Mouse (Mus musculus): ENCODE data around the gene Wrb. TPM values are rescaled to one million over a fixed set of nuclear protein-coding genes. Genes with fewer than 3 reads are reported as not detected.

Gene Wrb
- polyA plus RNA-seq, 1 experiment from 2014 or later: 49.0 TPM

DNA sequence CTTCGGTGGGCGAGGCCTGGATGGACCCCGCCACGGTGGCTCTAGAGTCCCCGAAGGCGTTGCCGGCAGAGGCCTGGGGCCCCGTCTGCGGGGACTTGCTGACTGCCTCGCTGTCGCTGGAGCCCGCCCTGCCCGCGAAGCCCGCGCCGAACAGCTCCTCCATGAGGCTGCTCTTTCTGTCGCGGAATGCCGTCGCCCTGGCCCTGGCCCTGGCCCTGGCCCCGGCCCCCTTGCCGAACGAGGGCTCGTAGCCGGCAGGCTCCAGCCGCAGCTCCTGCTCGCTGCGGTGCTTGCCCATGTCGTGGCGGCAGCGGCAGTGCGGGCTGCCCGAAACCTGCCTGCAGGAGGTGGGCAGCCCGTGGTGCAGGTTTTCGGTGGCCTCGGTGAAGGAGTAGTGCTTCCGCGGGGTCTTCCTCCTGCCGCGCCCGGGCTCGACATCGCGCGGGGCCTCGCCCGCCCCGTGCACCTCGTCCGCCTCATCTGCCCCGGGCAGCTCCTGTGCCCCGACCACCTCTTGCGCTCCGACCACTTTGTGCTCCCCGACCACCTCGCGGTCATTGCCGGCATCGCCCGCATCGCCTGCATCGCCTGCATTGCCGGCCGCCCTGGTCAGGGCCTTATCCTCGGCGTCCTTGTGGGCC, 14.0 kb downstream of the Wrb start:
- Histone ChIP-seq H3K4me3 (peak overlapping the region; percentile 57), H3K9me3 (no peaks in the 10 kb centered on the region), H3K9ac (peak overlapping the region; percentile 81), H3K27me3 (no peaks in the 10 kb centered on the region), H3K4me2 (peak overlapping the region; percentile 99), H3K4me1 (peaks cover 14% of the 10 kb centered on the region; the same call in 1 of the 2 replicates), H3K27ac (peak overlapping the region; percentile 66), H3K36me3 (0 out of 2 replicates have a peak, but pooled peaks cover under 1% of the 10 kb centered on the region)
- peak; percentile 79; the same call in 1 of the 2 replicates for ATAC-seq (ENCODE audit: borderline replicate concordance, extremely low read depth, low FRiP score, low TSS enrichment)
- WGBS: under 1% methylated on average over 67 of the region's 67 CpGs

DNA sequence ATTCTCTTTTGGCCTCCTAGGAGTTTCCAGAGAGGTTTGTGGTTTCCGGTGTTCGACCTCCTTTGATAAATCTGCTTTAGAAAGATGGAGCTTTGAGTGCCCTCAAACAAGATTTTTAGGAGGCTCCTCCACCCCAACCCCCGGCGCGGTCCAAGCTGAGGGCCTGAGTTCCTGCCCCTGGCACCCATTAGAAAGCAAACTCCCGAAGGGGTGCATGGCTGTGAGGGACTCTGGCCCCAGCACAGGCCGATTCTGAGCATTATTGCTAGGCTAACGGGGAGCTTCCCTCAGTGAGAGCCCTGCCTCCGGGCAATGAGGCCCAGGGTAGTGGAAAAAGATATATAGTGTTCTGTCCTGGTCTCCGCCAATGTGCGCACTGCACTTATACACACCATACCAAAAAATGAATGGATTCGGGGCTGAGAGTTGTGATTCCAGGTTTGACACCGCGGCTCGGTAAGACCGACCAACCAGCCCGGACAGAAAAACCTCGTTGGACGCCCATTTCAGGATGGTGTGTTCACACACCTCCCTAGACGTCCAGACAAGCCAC, 14.7 kb downstream of the Wrb start:
- 73% methylated on average over 20 of the region's 20 CpGs for WGBS
- Histone ChIP-seq H3K9ac (peak overlapping the region; percentile 81), H3K4me1 (peaks cover 14% of the 10 kb centered on the region; the same call in 1 of the 2 replicates), H3K27me3 (no peaks in the 10 kb centered on the region), H3K4me2 (peak overlapping the region; percentile 99), H3K27ac (no peak overlapping the region), H3K9me3 (no peaks in the 10 kb centered on the region), H3K4me3 (peak overlapping the region; percentile 57), H3K36me3 (no peaks in the 10 kb centered on the region)
- no peak; the same call in 1 of the 2 replicates for ATAC-seq (ENCODE audit: borderline replicate concordance, extremely low read depth, low FRiP score, low TSS enrichment)

DNA sequence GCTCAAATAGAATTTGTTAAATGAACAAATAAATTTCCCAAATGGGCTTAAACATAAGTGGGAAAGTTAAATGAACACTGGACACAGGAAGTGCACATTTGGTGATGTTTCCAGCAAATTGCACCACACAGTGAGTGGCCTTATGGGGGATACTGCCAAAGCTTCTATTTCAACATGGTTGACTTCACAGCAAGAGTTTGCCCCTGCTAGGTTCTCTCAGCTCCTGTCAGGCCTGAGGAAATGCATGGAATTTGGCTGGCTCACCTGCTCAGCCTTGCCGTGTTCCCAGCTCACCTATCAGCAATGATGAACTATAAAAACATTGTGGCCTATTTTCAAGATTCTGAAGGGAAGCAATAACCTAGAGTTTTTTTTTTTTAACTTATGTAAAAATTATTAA, 15.7 kb downstream of the Wrb start:
- H3K9ac ChIP-seq: no peak overlapping the region
- H3K4me2 ChIP-seq: no peak overlapping the region
- no peaks in the 10 kb centered on the region for H3K9me3 ChIP-seq
- H3K4me3 ChIP-seq: no peak overlapping the region
- no peak for ATAC-seq (ENCODE audit: borderline replicate concordance, extremely low read depth, low FRiP score, low TSS enrichment)
- H3K27ac ChIP-seq: no peak overlapping the region
- no peaks in the 10 kb centered on the region for H3K36me3 ChIP-seq
- no peaks in the 10 kb centered on the region for H3K27me3 ChIP-seq
- peaks cover 14% of the 10 kb centered on the region; the same call in 1 of the 2 replicates for H3K4me1 ChIP-seq
- 77% methylated on average over 1 of the region's 1 CpGs for WGBS

DNA sequence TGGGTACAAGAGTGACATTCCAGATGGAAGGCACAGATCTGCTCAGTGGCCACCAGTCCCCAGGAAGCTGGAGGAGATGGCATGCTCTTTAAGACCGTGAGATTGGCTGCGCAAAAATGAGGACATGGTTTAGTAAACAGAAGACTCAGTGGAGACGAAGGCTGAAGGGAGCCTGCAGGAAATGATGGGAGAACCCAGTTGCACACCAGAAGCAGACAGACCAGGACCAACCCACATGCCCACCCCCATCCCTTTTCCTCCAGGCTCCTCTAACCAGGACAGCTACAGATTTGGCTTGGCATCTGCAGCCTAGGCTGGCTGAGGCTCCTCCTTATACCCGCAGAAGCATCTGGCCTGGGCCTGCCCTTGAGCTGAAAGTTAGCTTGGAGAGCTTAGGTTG, 16.1 kb downstream of the Wrb start:
- 74% methylated on average over 4 of the region's 4 CpGs for WGBS
- no peak for ATAC-seq (ENCODE audit: borderline replicate concordance, extremely low read depth, low FRiP score, low TSS enrichment)
- no peak overlapping the region for H3K4me2 ChIP-seq
- no peak overlapping the region for H3K27ac ChIP-seq
- H3K4me3 ChIP-seq: no peak overlapping the region
- H3K9me3 ChIP-seq: no peaks in the 10 kb centered on the region
- H3K36me3 ChIP-seq: no peaks in the 10 kb centered on the region
- peaks cover 14% of the 10 kb centered on the region; the same call in 1 of the 2 replicates for H3K4me1 ChIP-seq
- H3K27me3 ChIP-seq: no peaks in the 10 kb centered on the region
- no peak overlapping the region for H3K9ac ChIP-seq

DNA sequence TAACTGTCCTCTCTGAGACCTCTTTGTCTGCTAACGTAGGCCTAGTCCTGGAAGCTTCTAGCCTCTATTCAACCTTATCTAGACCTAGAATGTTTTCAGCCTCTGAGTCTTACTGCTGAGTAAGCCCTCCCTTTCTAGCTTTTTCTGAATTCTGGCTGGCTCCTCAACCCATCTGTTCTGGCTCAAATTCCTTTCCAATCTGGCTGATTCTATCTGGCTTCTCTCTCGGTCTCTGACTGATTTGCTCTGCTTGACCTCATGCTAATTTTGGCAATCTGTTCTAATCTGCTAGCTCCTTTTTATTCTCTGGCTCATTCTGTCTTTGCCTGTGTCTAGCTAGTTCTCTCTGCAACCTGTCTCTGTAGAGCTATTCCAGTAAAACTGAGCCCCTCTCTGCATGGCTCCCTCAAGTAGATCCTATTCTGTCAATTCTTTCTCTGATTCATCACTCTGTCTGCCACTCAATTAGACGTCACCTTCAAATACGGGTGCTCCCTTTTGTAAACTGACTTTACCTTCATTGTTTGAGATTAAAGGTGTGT, 20.6 kb downstream of the Wrb start:
- 54% methylated on average over 4 of the region's 4 CpGs for whole genome bisulfite sequencing
- no peaks in the 10 kb centered on the region for H3K4me1 ChIP-seq
- H3K9me3 ChIP-seq: no peaks in the 10 kb centered on the region
- no peak for ATAC-seq (ENCODE audit: borderline replicate concordance, extremely low read depth, low FRiP score, low TSS enrichment)
- no peak overlapping the region for H3K4me3 ChIP-seq
- H3K27me3 ChIP-seq: no peaks in the 10 kb centered on the region
- H3K4me2 ChIP-seq: no peak overlapping the region
- H3K36me3 ChIP-seq: no peaks in the 10 kb centered on the region
- H3K27ac ChIP-seq: no peak overlapping the region
- H3K9ac ChIP-seq: no peak overlapping the region

DNA sequence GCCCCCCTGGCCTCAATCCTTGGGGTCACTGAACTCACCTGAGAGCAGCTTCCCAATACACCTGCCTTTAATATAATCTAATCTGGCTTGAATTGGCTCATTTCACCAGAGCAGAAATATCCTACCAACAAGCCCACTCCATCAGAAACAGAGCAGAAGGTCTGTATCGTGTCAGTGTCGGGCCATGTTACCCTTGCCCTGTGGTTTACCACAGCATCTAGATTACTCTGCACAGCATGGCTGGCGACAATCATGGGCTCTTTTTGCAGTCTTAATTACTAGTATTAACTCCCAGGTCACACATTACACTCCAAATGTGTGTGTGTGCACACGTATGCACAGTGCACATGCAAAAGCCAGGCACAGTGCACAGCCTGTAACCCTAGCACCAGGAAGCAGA, 23.6 kb downstream of the Wrb start:
- WGBS: 82% methylated on average over 4 of the region's 4 CpGs

DNA sequence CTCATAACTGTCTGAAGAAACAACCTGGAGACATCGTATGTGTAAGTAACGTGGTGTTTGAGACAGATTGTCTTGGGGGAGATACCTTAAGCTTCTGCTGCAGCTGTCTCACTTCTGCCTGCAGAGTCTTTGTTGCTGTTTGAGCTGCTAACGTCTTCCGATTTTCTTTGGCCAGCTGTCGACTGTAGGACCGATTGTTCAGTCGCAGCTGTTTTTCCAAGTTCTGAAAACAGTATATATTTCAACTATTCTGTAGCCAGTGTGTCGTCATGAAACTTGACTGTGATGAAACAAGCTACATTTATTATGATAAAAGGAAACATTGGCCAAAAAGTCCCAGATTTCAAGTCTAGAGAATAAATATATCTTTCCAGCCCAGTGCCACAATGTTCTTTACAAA, 28.4 kb downstream of the Wrb start:
- Histone ChIP-seq H3K27me3 (no peaks in the 10 kb centered on the region), H3K27ac (no peak overlapping the region), H3K4me2 (no peak overlapping the region), H3K36me3 (no peaks in the 10 kb centered on the region), H3K4me3 (no peak overlapping the region), H3K9me3 (no peaks in the 10 kb centered on the region), H3K9ac (no peak overlapping the region), H3K4me1 (peaks cover 14% of the 10 kb centered on the region)
- WGBS: 40% methylated on average over 8 of the region's 8 CpGs
- ATAC-seq (ENCODE audit: borderline replicate concordance, extremely low read depth, low FRiP score, low TSS enrichment): no peak

More for the DNA sequence above, 23.6 kb downstream of the Wrb start:
- no peak for ATAC-seq (ENCODE audit: borderline replicate concordance, extremely low read depth, low FRiP score, low TSS enrichment)
- Histone ChIP-seq H3K27ac (no peak overlapping the region), H3K9me3 (no peaks in the 10 kb centered on the region), H3K36me3 (no peaks in the 10 kb centered on the region), H3K27me3 (no peaks in the 10 kb centered on the region), H3K4me1 (no peaks in the 10 kb centered on the region), H3K4me3 (no peak overlapping the region), H3K9ac (no peak overlapping the region), H3K4me2 (no peak overlapping the region)

DNA sequence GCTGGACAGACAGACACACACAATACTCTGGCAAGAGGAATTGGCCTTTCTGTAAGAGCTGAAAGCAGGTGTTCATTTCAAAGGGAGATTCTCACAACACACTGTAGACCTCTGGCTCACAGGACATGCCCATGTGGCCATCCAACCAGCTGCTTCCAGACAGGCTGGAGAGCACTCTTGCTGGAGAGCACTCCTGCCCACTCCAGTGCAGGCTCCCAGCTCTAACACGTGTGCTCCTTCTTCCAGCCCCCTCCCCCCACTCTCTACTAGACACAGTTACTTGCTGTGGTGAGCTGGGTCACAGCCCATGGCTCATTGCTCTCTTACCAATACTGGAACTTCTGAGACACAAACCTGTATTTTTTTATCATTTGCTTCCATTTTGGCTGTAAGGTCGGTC, 30.2 kb downstream of the Wrb start:
- peak; percentile 87 for ATAC-seq (ENCODE audit: borderline replicate concordance, extremely low read depth, low FRiP score, low TSS enrichment)
- Histone ChIP-seq H3K4me3 (no peak overlapping the region), H3K36me3 (no peaks in the 10 kb centered on the region), H3K4me1 (peaks cover 14% of the 10 kb centered on the region), H3K9ac (no peak overlapping the region), H3K4me2 (peak overlapping the region; percentile 23; the same call in 1 of the 2 replicates), H3K27ac (0 out of 2 replicates have a peak overlapping the region, but pooled peaks have one; percentile 24), H3K9me3 (no peaks in the 10 kb centered on the region), H3K27me3 (no peaks in the 10 kb centered on the region)
- WGBS: 26% methylated on average over 2 of the region's 2 CpGs

DNA sequence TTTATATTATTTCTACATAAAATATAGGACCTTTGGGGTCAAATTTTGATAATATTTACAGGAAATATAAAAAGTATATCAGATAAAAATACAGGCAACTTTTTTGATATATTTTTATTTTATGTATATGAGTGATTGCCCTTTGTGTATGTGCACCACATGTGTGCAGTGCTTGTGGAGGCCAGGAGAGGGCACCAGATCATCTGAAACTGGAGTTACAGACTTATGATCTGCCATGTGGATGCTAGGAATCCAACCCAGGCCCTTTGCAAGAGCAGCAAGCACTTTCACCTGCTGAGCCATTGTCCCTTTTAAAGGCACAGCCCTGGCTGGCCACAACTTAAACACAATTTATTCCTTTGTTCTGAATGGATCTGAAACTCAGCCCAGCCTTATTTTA, 33.9 kb downstream of the Wrb start:
- Histone ChIP-seq H3K4me1 (peaks cover 12% of the 10 kb centered on the region), H3K9ac (no peak overlapping the region), H3K4me2 (no peak overlapping the region), H3K27ac (no peak overlapping the region), H3K36me3 (no peaks in the 10 kb centered on the region), H3K4me3 (no peak overlapping the region), H3K27me3 (no peaks in the 10 kb centered on the region), H3K9me3 (no peaks in the 10 kb centered on the region)
- ATAC-seq (ENCODE audit: borderline replicate concordance, extremely low read depth, low FRiP score, low TSS enrichment): no peak

DNA sequence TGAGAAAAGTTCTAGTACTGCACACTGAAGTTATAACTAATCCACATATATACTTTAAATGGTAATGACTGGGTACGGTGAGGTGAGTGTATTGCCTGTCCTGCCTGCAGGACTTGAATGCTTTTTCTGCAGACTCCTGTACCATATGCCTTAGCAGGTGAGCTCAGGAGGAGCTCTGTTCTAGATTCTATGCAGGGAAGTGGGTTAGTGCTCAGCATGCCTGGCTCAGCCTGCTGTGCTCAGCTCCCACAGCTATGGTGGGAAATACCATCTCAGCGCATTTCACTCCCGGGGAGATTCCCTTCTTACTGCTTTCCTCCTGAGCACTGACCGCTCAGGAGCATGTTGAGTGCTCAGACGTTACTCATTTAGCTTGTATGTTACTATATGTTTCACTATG, 42.4 kb downstream of the Wrb start:
- H3K9ac ChIP-seq: no peak overlapping the region
- no peak overlapping the region for H3K4me3 ChIP-seq
- H3K9me3 ChIP-seq: no peaks in the 10 kb centered on the region
- H3K4me2 ChIP-seq: no peak overlapping the region
- 80% methylated on average over 5 of the region's 5 CpGs for WGBS
- H3K27me3 ChIP-seq: no peaks in the 10 kb centered on the region; the same call in 1 of the 2 replicates
- peaks cover 7% of the 10 kb centered on the region; the same call in 1 of the 2 replicates for H3K4me1 ChIP-seq
- no peak for ATAC-seq (ENCODE audit: borderline replicate concordance, extremely low read depth, low FRiP score, low TSS enrichment)
- no peaks in the 10 kb centered on the region for H3K36me3 ChIP-seq
- no peak overlapping the region for H3K27ac ChIP-seq

DNA sequence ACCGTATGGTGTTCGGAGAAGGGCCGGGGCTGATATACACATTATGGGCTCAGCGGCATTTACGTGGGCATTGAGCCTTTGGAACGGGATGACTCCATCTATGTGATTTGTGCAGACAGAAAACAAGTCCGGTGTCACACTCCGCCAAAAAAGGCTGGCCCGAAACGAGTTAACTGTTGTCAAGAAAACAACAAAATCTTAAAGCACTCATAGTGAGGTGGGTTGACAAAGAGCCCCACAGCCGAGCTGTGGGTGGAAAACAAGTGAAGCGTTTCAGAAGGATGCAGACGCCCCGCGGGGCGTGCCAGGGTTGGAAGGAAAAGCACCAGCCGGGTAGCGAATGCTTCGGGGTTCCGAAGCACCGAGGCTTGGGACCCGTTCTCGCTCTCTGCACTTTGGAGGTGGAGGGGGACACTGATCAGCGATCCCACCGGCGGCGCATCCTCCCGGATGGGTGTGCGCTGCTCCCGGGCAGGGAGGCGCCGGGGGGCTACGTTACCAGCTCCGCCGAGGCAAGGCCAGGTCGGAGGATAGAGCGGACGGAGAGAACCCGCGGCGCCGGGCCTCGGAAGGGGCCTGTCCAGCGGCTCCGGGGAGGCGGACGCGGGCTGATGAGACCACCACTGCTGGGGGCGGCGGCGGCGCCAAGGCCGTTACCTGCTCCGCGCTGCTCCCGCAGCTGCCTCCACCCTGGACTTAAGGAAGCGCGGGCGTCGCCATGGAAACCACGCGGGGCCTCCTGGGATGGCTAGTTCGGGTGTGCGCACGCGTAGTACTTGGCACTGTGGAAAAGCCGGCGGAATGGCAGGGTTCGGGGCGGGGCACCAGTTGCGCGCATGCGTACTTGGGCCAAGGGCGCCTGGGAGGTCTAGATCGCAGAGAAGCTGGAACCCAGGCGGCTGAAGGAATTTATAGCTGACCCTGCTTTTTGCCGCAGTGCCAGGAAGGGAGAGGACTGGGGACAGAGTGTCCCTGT, 46.6 kb downstream of the Wrb start, which contains the start of gene Lca5l:
Gene Lca5l, minus strand, starts transcription at position 741 of the 976 bp plus-strand sequence.
- WGBS: under 1% methylated on average over 76 of the region's 77 CpGs
- peak; percentile 98 for ATAC-seq (ENCODE audit: borderline replicate concordance, extremely low read depth, low FRiP score, low TSS enrichment)
- peak within 1 kb of the TSS; percentile 65 for H3K27ac ChIP-seq

More for the DNA sequence above, 46.6 kb downstream of the Wrb start, which contains the start of gene Lca5l:
- Histone ChIP-seq H3K36me3 (no peaks in the 10 kb centered on the region), H3K4me1 (peaks cover 7% of the 10 kb centered on the region; the same call in 1 of the 2 replicates), H3K9me3 (no peaks in the 10 kb centered on the region), H3K4me3 (peak within 1 kb of the TSS; percentile 77), H3K27me3 (no peaks in the 10 kb centered on the region; the same call in 1 of the 2 replicates), H3K9ac (peak within 1 kb of the TSS; percentile 71), H3K4me2 (peak within 1 kb of the TSS; percentile 83)

Measured in lung, embryonic 15.5 days (tissue).